Mouse (Mus musculus) layer of hippocampus, postnatal 14 days (tissue): ENCODE results near the gene Edf1. TPM values are rescaled to one million over a fixed set of nuclear protein-coding genes. Genes with fewer than 3 reads are reported as not detected.
"Not testable (repeated sequence)": the region's sequence is repeated elsewhere in the genome, so short reads cannot be mapped to it uniquely, and the experiment has no call there.

Source experiments
- DNase-seq, 2 experiments: peaks; one replicate each; pipeline ENCODE4 v3.0.0; 2021 to 2022; ENCODE audit warnings: low spot score in 2 of 2, mixed read lengths in 1 of 2
- long read RNA-seq, 2 experiments: library from polyadenylated mRNA; stranded (forward); transcript quantifications; one replicate each; pipeline ENCODE4 v2.0.0; 2021
- total RNA-seq, 2 experiments: library from RNA; stranded (reverse); gene quantifications; 2 replicates each; pipeline ENCODE4 v1.2.3; 2021

The Edf1 gene
- 100 to 1,000 TPM; 214 to 226 TPM for total RNA-seq
- long read RNA-seq, experiment 1, transcript Edf1-201 (5 exons, 722 nt): major isoform, 90 of 98 reads
- long read RNA-seq, experiment 1, partial matches to known transcripts: 0 of 98 reads
- long read RNA-seq, experiment 1, other reads (novel, unspliced or antisense): 2 of 98 reads
- long read RNA-seq, experiment 2, transcript Edf1-201 (5 exons, 722 nt): major isoform, 224 of 251 reads
- long read RNA-seq, experiment 2, transcript Edf1-205 (4 exons, 765 nt): minor isoform, 9 of 251 reads
- long read RNA-seq, experiment 2, partial matches to known transcripts: 3 of 251 reads
- long read RNA-seq, experiment 2, other reads (novel, unspliced or antisense): 12 of 251 reads

GRCm38 (mm10) chr2:25557221-25557963, at the start of gene Edf1:
Gene Edf1, plus strand, starts transcription at chr2:25557847.
- peak; percentile 91 to 96 for DNase-seq

- no peak for DNase-seq
These were observed 47.7 kb upstream of the Edf1 start for GRCm38 (mm10) chr2:25509912-25510311.

GRCm38 (mm10) chr2:25526510-25527302, 30.9 kb upstream of the Edf1 start:
- no peak for DNase-seq

- no peak for DNase-seq
These were observed 23.9 kb upstream of the Edf1 start for GRCm38 (mm10) chr2:25533707-25534106.

GRCm38 (mm10) chr2:25534178-25534865, 23.3 kb upstream of the Edf1 start:
- no peak for DNase-seq

- no peak for DNase-seq
These were observed 22.8 kb upstream of the Edf1 start for GRCm38 (mm10) chr2:25534866-25535182.

- no peak for DNase-seq
These were observed 21.1 kb upstream of the Edf1 start for GRCm38 (mm10) chr2:25536531-25536930.

GRCm38 (mm10) chr2:25540541-25540948, 17.1 kb upstream of the Edf1 start:
- no peak for DNase-seq

GRCm38 (mm10) chr2:25541644-25542367, 15.8 kb upstream of the Edf1 start:
- DNase-seq: no peak

- DNase-seq: peak in 1 of 2 experiments; percentile 43
These were observed 11.4 kb upstream of the Edf1 start for GRCm38 (mm10) chr2:25545996-25546810.

GRCm38 (mm10) chr2:25546811-25547491, 10.7 kb upstream of the Edf1 start, which contains the start of gene Traf2:
Gene Traf2, minus strand, starts transcription at chr2:25546940.
- DNase-seq: peak; percentile 98 to 99

GRCm38 (mm10) chr2:25549021-25549991, 8.3 kb upstream of the Edf1 start:
- DNase-seq: no peak

GRCm38 (mm10) chr2:25551186-25551585, 6.5 kb upstream of the Edf1 start:
- peak in 1 of 2 experiments; percentile 47 for DNase-seq

- DNase-seq: not testable (repeated sequence)
These were observed 4.4 kb upstream of the Edf1 start for GRCm38 (mm10) chr2:25553171-25553786.

- DNase-seq: not testable (repeated sequence)
These were observed 2.2 kb upstream of the Edf1 start for GRCm38 (mm10) chr2:25555479-25555878.

GRCm38 (mm10) chr2:25556296-25556695, 1.4 kb upstream of the Edf1 start:
- DNase-seq: no peak

- no peak for DNase-seq
These were observed 315 bp downstream of the Edf1 start for GRCm38 (mm10) chr2:25557964-25558360.
